Mouse (Mus musculus) T-helper 2 cell (primary cell): ENCODE measurements around the gene Qprt.

Experiments used
- in situ Hi-C: fragments of 300-600 bp; cut with MboI, MseI; formaldehyde crosslinking; loops from one replicate; pipeline ENCODE4 v1.15.1; 2025; ENCODE audit warnings: high pct_unique_total_duplicates

The Qprt gene

DNA sequence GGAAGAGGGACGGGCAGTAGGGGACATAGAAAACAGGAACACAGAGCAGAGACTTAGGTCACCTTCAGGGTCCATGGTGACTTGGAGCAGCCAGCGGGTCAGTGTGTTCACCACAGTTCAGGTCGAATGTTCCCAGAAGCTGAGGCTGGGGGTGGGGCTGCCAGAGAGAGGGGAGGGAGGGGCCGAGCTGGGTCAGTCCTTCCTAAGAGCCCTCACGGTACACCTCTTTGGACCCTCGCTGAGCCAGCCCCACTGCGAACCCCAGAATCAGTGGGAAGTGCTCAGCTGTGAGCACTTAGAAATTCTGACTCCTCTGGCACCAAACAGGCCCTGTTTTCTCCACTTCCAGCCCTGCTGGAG, at the start of gene Qprt:
Gene Qprt, minus strand, starts transcription at position 316 of the 360 bp plus-strand sequence.
- in situ Hi-C loops: no loop called here

DNA sequence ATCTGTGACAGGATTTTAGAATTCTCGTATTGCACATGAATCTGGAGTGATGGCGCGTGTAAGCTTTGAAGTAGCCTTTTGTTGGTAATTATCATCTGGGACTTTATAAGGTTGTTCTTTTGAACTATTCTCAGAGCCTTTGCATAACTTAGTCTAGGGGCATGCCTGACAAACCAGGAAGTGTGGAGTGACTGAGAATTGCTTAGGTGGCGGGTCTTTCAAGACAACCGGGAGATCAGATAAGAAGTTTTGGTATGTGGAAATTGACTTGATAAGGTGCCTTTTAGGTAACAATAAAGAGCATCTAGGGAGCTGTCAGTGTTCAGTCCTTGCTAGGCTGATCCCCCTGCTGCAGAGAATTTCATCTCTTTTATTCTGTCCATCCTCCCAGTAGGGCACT, 44.5 kb upstream of the Qprt start:
- in situ Hi-C loops: no loop called here

DNA sequence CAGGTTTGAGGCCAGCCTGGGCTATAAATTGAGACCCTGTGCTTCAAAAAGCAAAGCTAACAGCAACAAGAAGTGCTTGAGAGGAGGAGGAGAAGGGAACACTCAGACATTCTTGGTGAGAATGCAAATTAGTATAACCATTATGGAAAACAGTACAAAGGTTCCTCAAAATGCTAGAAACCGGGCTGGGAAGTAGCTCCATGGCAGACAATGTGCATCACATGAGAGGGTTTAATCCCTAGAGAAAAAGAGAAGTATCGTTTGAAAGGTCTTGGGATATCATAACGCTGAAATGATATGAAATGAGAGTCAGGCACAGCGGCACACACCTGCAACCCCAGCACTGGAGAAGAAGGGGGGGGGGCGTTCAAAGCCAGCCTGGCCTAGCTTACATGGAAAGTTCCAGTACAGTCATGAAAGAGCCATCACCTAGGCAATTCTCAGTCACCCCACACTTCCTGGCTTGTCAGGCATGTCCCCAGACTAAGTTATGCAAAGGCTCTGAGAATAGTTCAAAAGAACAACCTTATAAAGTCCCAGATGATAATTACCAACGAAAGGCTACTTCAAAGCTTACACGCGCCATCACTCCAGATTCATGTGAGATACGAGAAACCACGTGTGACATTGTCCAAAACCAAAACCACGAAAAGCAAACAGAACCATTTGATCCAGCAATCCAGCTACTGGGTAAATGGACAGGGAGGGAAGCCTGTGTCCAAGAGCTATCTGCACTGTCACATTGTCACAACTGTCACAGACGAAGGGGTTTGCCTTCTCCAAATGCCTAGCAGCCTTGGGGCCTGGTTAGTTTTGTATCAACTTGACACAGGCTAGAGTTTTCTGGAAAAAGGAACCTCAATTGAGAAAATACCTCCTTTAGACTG, 43.8 kb upstream of the Qprt start:
- in situ Hi-C loops: no loop called here

DNA sequence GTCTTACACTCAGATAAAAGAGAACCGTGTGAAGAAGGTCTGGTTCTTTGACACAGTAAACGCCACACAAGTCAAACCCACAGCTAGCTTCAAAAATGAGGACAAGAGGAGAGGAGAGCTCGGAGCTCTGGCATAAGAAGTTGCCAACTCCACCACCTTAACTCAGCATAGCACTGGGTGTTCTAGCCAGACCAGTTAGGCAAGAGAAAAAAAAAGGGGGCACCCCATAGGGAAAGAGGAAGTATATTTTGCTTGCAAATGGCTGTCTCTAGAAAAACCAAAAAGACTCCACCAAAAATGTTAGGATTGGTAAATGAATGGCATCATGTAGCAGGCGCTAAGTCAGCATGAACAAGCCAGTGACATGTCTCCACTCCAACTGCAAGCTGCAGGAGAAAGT, 42.0 kb upstream of the Qprt start:
- in situ Hi-C loops: no loop called here

DNA sequence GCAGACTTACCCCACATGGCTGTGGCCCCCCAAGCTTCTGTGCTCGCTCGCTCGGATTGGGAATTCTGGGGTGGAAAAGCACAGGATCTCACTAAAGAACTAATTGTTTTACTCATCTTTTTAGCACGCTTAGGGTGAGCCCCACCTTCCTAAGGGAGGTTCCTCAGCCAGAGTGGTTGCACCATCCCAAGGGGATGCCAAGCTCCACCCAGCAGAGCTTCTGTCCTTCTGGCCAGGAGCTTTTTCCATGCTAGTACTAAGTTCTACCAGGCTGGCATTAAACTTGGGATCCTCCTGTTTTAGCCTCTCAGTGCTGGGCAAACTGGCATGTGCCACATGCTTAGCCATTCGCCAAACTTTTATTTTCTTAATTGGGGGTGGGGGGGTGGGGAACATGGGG, 40.5 kb upstream of the Qprt start:
- in situ Hi-C loops: no loop called here

DNA sequence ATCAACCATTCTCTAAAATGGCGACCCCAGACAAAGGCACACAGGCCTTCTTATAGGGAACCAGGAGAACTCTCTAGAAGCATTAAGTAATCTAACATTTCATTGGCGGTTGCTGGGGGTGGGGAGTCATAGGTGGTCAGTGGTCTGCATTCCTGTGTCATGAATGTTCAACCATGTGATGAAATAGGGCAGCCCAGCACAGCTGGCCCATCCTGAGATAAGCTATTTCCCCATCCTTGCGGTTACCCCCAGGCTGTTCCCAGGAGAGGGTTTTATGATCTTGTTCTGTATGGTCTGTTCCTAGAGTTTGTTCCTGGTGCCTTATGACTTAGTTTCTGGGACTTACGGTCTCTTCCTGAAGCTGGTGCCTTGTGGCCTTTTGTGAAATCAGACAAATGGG, 35.5 kb upstream of the Qprt start:
- in situ Hi-C loops: no loop called here

DNA sequence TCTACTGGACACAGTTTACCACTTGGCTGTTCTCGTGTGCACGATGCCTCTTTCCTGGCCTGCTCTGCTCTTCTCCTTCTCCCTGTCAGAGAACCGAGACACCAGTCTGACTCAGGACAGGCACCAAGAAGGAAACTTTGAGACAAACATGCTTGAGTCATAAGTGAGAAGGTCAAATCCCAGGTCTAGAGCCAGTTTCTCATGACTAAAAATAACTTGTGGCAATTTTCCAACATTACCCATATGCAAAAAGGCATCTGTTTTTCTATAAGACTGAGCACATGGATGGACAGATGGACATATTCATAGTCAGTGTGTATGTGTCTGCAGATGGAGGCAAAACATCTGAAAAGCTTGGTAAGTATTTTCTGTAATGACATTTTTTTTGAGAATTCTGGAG, 31.5 kb upstream of the Qprt start:
- in situ Hi-C loops: no loop called here

DNA sequence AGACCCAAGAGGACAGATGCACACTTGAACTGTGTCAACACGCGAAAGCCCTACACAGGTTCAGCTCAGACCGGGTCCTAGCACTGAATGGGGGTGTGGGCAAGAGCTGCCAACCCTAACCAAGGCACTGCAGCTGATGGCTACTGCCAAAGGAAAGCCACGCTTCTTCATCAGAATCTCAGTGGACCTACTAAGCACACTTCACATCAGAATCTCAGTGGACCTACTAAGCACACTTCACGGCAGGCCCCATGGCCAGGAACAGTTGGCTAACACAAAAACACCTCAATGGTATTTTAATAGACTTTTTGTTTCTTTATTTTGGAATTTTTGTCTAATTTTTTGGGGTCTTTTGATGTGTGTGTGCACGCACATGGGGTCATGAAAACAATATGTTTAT, 30.4 kb upstream of the Qprt start:
- in situ Hi-C loops: no loop called here

DNA sequence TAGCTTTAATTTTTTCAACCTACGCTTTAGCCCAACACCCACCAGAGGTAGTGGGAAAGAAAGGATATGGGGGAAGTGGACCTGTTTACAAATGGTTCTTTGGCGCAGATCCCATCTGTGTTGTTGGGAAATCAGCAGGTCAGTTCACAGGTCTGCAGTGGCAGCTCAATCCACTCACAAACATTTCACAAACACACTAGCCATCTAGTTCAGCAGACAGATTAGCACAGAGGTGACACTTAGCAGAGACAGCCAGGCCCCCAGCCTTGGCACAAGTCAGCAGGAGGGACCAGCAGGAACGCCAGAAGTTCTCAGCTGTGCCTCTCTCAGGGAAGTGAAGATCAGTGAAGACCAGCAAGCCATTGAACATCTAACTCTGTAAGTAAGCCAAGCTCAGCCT, 25.9 kb upstream of the Qprt start:
- in situ Hi-C loops: no loop called here

DNA sequence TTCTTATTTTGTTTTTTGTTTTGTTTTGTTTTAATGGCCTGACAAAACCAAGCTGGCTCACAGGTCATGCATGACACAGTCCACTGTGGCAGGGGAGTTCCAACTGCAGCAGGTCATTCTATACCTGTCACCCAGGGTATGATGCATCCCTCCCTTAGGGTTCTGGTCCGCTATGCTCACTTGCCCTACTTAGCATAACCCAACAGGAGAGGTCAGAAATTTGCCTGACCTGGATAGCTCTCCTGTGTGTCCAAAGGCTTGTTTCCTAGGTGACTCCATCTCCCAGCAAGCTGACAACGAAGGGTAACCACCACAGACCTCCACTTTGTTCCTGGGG, 24.2 kb upstream of the Qprt start:
- in situ Hi-C loops: no loop called here

DNA sequence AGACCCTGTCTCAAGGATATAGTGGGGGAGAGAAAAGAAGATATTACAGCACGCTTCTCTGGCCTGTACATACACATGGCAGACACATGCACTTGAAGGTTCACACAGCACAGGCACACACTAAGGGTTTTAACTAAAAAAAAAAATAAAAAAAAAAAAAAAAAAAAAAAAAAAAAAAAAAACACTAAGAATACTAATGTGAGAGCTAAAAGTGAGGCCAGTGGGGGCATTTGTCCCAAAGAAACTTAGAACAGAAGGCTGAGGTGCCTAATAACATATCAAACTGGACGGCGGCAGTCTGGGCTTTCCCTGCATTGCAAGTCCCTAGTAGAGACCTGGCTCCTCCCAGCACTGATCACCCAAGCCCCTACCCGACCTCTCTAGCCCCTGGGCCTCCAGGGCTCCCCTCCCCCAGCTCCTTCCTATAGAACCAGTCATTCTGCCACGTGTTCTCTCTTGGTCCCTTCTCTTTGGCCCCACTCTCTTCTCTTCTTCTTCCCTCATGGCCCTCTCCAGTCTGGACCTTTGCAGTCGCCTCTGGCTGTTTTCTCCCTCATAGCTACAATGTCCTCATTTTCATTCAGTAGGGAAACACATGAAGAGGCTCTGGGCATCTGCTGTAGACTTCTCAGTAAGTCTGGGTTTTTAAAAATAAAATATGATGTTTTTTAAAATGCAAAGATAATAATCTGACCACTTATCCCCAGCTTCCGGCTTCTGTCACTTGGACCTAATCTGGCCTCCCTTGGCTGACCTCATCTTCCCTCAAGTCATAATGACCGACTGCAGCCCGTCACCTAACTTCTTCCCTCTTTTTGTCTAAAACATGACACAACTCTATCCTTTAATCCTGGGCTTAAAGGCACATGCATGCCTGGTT, 23.6 kb upstream of the Qprt start:
- in situ Hi-C loops: no loop called here

DNA sequence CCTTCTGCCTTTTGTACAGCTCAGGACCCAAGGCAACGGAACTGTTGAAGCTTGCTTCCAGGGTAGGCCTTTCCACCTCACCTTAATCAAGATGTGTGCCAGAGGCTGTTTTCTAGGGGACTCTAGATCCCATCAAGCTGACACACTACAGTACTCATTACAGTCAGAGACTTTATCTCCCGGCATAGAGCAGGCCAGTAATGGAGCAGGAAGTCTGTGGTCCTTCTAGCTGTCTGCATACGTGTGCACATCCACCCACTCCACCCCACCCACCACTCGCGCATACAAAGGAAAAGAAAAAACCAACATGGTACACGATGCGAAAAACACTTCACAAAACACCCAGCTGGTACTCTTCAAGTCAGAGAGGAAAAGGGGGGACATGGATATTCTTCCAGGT, 22.4 kb upstream of the Qprt start:
- in situ Hi-C loops: no loop called here

DNA sequence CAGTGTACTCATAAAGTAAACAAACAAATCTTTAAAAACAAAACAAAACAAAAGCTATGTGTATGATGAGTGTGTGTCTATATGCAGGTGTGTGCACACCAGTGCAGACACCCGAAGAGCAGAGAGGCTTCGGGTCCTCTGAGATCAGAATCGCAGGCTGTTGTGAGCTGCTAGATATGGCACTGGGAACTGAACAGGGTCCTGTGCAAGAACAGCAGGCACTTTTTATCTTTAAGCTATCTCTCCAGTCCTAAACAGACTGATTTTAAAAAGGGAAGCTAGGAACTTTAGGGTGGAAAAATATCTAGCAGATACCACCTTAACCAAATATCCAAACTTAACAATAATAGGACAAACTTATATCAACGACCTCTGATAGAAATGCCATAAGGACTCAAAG, 20.6 kb upstream of the Qprt start:
- in situ Hi-C loops: no loop called here

DNA sequence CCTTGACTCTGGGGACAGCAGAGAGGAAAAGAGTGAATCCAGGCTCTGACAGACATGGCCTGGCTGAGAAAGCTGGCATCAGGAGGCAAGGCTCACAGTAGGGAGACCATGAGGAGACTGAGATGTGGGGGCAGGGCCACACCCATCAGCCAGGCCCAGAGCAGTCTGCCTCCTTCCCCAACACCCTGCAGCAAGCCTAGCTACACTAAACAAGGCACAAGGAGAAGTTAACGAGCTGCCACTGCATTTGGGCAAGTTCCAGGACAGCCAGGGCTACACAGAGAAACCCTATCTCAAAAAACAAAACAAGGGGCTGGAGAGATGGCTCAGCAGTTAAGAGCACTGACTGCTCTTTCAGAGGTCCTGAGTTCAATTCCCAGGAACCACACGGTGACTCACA, 20.2 kb upstream of the Qprt start:
- in situ Hi-C loops: no loop called here

DNA sequence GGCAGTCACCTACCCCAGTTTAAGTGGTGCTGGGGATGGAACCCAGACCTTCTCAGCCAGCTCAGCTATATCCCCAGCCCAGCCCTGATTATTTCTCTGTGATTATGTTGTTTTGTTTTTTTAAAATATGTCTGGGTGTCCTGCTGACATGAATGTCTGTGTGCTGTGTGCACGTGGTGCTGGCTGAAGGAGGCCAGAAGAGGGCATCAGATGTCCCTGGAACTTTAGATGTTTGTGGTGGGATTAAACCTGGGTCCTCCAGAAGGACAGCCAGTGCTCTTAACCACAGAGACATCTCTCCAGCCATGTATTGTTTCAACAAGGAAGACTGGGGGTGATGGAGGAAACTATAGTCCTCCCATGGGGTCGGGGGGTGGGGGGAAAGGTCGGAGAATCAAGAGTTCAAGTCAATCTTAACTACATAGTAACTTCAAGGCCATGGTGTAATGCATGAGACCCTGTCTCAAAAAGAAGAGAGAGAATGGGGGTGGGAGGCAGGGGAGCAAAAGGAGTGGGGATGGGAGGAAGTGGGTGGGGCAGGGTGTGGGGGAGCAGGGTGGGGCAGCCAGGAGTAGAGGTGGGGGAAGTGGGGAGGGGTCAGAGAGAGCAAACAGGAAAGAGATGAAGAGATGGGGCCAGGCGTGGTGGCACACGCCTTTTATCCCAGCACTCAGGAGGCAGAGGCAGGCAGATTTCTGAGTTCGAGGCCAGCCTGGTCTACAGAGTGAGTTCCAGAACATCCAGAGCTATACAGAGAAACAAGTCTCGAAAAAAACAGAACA, 18.8 kb upstream of the Qprt start:
- in situ Hi-C loops: no loop called here

DNA sequence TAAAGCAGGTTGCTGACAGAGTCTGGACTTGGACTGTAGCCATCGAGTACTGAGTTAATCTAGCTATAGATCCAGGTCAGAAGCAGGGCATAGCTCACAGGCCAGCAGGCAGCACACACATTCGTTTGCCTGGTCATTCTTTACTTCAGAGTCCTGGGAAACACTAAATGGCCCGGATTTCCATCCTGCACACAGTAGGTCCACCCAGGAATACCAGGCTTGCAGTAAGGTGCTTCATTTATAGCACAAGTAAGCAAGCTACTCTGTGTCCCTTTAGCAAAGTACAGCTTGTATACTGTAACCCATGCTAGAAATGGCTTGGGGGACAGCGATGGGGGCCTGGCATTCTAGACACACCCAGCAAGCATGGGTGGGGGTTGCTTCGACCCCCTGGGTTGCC, 17.5 kb upstream of the Qprt start:
- in situ Hi-C loops: loop anchor here (5.0 kb wide), 1 partner anchor 43 kb away; no protein-coding TSS in a partner anchor

DNA sequence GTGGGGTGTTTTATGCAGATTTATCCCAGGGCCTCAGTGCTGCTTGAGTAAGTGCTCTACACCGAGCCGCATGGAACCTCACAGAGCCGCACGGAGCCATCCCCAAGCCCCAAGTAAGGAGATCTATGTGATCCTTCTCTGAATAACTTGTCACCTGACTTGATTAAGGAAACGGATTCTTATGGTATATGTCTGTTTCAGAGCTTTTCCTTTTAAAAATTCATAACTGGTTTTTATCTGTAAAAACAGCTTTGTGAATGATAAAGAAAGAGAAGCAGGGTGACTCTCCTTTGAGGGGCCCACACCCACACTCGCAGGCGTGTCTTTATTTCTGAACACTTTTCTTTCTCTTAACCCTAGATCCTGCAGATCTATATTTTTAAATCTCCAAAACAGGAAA, 17.1 kb upstream of the Qprt start:
- in situ Hi-C loops: loop anchor here (5.0 kb wide), 1 partner anchor 43 kb away; no protein-coding TSS in a partner anchor

DNA sequence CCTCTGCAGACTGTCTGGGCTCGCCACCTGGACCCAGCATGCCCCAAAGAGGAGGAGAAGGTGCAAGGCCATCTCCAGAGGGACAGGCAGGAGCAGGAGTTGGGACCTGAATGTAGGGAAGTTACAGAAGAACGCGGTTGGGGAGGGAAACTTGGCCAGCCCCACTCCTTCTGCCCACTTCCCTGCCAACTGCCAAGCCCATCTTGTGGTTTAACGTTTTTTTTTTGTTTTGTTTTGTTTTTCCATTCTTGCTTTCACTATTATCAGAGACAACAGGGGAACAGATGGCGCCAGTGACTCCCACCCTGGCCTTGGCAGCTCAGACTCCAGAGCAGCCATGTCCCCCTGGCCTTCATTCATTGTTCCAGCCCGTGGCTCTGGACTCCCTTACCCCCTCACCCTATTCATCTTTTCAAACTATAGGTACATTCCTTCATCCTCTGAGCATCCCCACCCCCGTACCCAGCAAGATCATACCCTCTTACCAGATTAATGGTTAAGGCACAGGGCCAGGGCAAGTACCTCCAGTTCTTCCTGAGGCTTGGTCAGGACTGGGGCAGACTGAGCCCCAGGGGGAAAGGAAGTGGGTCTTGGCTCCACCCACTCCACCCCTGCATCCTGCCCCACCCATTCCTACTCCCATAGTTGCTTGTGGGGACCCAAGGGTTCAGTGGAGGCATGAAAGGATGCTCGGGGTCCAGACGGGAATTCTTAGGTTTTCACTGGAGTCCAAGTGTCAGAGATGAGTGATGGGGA, 15.4 kb upstream of the Qprt start, which contains the start of gene Spn:
Gene Spn, minus strand, starts transcription at position 562 of the 756 bp plus-strand sequence.
- in situ Hi-C loops: loop anchor here (5.0 kb wide), 1 partner anchor 45 kb away; no protein-coding TSS in a partner anchor

DNA sequence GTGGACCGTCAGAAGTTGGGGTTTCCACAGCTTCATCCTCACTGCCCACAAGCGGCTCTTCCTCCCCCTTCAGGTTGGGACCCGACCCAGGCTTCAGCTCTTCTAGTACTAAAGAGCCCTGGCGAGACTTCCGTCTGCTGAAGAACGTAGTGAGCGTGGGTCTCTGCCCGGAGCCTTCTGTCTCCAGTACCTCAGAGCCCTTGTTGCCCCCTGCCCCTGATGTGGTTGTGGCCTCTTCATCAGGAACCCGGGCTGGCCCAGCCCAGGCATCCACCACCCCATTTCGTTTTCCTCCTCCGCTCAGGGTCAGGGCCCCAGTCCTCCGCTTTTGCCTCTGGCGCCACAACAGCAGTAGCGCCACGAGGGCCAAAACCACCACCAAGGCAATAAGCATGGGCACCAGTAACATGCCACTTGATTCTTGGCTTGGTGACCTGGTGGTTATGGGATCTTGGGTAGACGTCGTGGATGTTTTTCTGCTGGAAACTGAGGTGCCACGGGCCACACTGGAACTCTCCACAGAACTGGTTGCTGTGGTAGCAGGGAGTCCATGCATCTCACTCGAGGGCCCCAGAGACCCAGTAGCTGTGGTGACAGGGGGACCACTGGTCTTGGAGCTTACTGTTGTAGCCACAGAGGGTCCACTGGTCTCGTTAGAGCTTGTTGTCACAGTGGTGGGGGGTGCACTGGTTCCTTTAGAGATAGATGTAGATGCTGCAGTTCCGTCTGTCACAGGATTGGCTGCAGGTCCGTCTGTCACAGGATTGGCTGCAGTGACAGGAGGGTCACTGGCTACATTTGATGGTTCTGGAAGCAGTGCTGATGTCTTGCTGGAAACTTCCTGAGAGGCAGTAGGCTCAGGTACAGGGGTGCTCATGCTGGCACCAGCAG, 14.4 kb upstream of the Qprt start:
- in situ Hi-C loops: loop anchor here (5.0 kb wide), 1 partner anchor 46 kb away; no protein-coding TSS in a partner anchor
